ENCODE assay signal across 8 mouse cellular contexts in genomic region chr17:26676252-26676615, GRCm38 (mm10). TPM values are rescaled to one million over a fixed set of nuclear protein-coding genes. Genes with fewer than 3 reads are reported as not detected.
DNase-seq lines count a peak whose midpoint lies in the region; ATAC-seq lines count a peak whose summit lies in the region.

No protein-coding gene starts in this region.

- peak overlapping the region; percentile 85 for H3K9ac ChIP-seq in heart, embryonic 14.5 days (ENCODE audit: low read length)
- H3K9ac ChIP-seq in liver, embryonic 13.5 days = peak overlapping the region; percentile 86
- H3K9ac ChIP-seq in stomach, embryonic 16.5 days (ENCODE audit: low read length) = peak overlapping the region; percentile 95

- H3K36me3 ChIP-seq in heart, embryonic 14.5 days (ENCODE audit: control insufficient read depth, insufficient read depth, low read length) = peaks cover 7% of the 10 kb centered on the region; the same call in 1 of the 2 replicates
- peaks cover 17% of the 10 kb centered on the region for H3K36me3 ChIP-seq in liver, embryonic 13.5 days
- H3K36me3 ChIP-seq in stomach, embryonic 16.5 days (ENCODE audit: control insufficient read depth, insufficient read depth, low read length) = no peaks in the 10 kb centered on the region

- H3K4me3 ChIP-seq in heart, embryonic 14.5 days (ENCODE audit: control insufficient read depth in 1 of 2, insufficient read depth in 1 of 2, low read depth in 1 of 2, low read length in 2 of 2) = peak overlapping the region; percentile 71 to 83
- peak overlapping the region; percentile 85 for H3K4me3 ChIP-seq in liver, embryonic 13.5 days (replicated peaks)
- H3K4me3 ChIP-seq in stomach, embryonic 16.5 days (replicated peaks; ENCODE audit: low read length) = peak overlapping the region; percentile 99

- H3K27me3 ChIP-seq in heart, embryonic 14.5 days (ENCODE audit: control insufficient read depth, insufficient read depth, low read length) = no peaks in the 10 kb centered on the region
- H3K27me3 ChIP-seq in liver, embryonic 13.5 days = 0 out of 2 replicates have a peak, but pooled peaks cover 9% of the 10 kb centered on the region
- H3K27me3 ChIP-seq in stomach, embryonic 16.5 days (ENCODE audit: control insufficient read depth, insufficient read depth, low read length) = no peaks in the 10 kb centered on the region

- peak overlapping the region; percentile 82 for H3K4me2 ChIP-seq in heart, embryonic 14.5 days (ENCODE audit: low read length)
- H3K4me2 ChIP-seq in liver, embryonic 13.5 days = peak overlapping the region; percentile 85
- peak overlapping the region; percentile 70 for H3K4me2 ChIP-seq in stomach, embryonic 16.5 days (ENCODE audit: low read depth, low read length)

- no peaks in the 10 kb centered on the region; the same call in 1 of the 2 replicates for H3K9me3 ChIP-seq in heart, embryonic 14.5 days (ENCODE audit: control insufficient read depth, low read length)
- no peaks in the 10 kb centered on the region for H3K9me3 ChIP-seq in liver, embryonic 13.5 days (replicated peaks)
- no peaks in the 10 kb centered on the region for H3K9me3 ChIP-seq in stomach, embryonic 16.5 days (replicated peaks; ENCODE audit: control insufficient read depth, low read length)

- DNase-seq in CD4-positive helper T cell, adult 2 months (ENCODE audit: low read depth, low spot score) = peak; percentile 94
- peak; percentile 77 for DNase-seq in brain, embryonic 18.5 days (ENCODE audit: low read depth, low spot score)
- DNase-seq in kidney, postnatal 14 days = peak; percentile 94
- DNase-seq in liver, embryonic 13.5 days = peak; percentile 87
- DNase-seq in neural tube, embryonic 10.5 days (ENCODE audit: extremely low spot score, low spot score) = peak; percentile 85

- H3K27ac ChIP-seq in heart, embryonic 14.5 days (replicated peaks in 1 of 2; ENCODE audit: control insufficient read depth in 1 of 2, insufficient read depth in 1 of 2, low read depth in 2 of 2, low read length in 2 of 2) = peak overlapping the region; percentile 80 to 91
- peak overlapping the region; percentile 93 for H3K27ac ChIP-seq in liver, embryonic 13.5 days
- peak overlapping the region; percentile 97 for H3K27ac ChIP-seq in stomach, embryonic 16.5 days (ENCODE audit: low read length)

- peaks cover 4 to 25% of the 10 kb centered on the region in 2 experiments; a peak in 3 of 4 replicates for H3K4me1 ChIP-seq in heart, embryonic 14.5 days (ENCODE audit: control insufficient read depth in 2 of 2, insufficient read depth in 2 of 2, low read length in 2 of 2)
- peaks cover 50% of the 10 kb centered on the region for H3K4me1 ChIP-seq in liver, embryonic 13.5 days (replicated peaks)
- H3K4me1 ChIP-seq in stomach, embryonic 16.5 days (ENCODE audit: control insufficient read depth, insufficient read depth, low read length) = peaks cover 16% of the 10 kb centered on the region

- WGBS in heart, embryonic 14.5 days = under 1% methylated on average over 30 of the region's 30 CpGs
- under 1% methylated on average over 30 of the region's 30 CpGs for WGBS in liver, embryonic 13.5 days (ENCODE audit: insufficient replicate concordance)
- under 1% methylated on average over 30 of the region's 30 CpGs for WGBS in stomach, embryonic 16.5 days

- peak; percentile 93 for ATAC-seq in erythroid progenitor cell, adult 5-6 weeks (replicated peaks; ENCODE audit: low FRiP score, poor library complexity, severe bottlenecking)
- peak; percentile 90 for ATAC-seq in heart, embryonic 14.5 days (ENCODE audit: insufficient number of reproducible peaks, insufficient read depth, low FRiP score, low read depth)
- ATAC-seq in liver, embryonic 13.5 days (ENCODE audit: low read depth) = peak; percentile 88
- ATAC-seq in stomach, embryonic 16.5 days (ENCODE audit: insufficient read depth, low FRiP score) = peak; percentile 93

RNA-seq across cellular contexts. Expression of gene Atp6v0e, which starts 13.2 kb away (rescaled TPM):
- total RNA-seq in erythroid progenitor cell, adult 5-6 weeks (2015; ENCODE audit: low replicate concordance) = 77.1 and 104 TPM in 2 replicates
- 81.9 and 122 TPM in 2 replicates for total RNA-seq in erythroid progenitor cell, adult 5-6 weeks (2017; ENCODE audit: low replicate concordance)
- 227 and 228 TPM in 2 replicates for polyA plus RNA-seq in heart, embryonic 14.5 days (2014; fragmentation: Nextera tagmentation; extraction: Ambion mirVana)
- polyA plus RNA-seq in liver, embryonic 13.5 days (2015; fragmentation: Nextera tagmentation; extraction: Ambion mirVana) = 192 and 194 TPM in 2 replicates
- 231 and 249 TPM in 2 replicates for polyA plus RNA-seq in stomach, embryonic 16.5 days (2015; fragmentation: Nextera tagmentation; extraction: Ambion mirVana)

RNA-seq across cellular contexts. Expression of gene Crebrf, which starts 39.2 kb away (rescaled TPM):
- total RNA-seq in erythroid progenitor cell, adult 5-6 weeks (2015; ENCODE audit: low replicate concordance) = 9.6 and 17.7 TPM in 2 replicates
- total RNA-seq in erythroid progenitor cell, adult 5-6 weeks (2017; ENCODE audit: low replicate concordance) = 10.4 and 25.2 TPM in 2 replicates
- 6.8 and 8.3 TPM in 2 replicates for polyA plus RNA-seq in heart, embryonic 14.5 days (2014; fragmentation: Nextera tagmentation; extraction: Ambion mirVana)
- 2.2 and 2.3 TPM in 2 replicates for polyA plus RNA-seq in liver, embryonic 13.5 days (2015; fragmentation: Nextera tagmentation; extraction: Ambion mirVana)
- polyA plus RNA-seq in stomach, embryonic 16.5 days (2015; fragmentation: Nextera tagmentation; extraction: Ambion mirVana) = 6.7 and 7.6 TPM in 2 replicates

Comparison
In these comparisons a context has a peak if more than half of its experiments do, and no peak if none do; other contexts are left out.
1. Peak in every context shown above with its lines: DNase-seq, ATAC-seq, H3K4me3 ChIP-seq and H3K27ac ChIP-seq.